Mouse (Mus musculus): ENCODE data around the gene Tox2.

DNA sequence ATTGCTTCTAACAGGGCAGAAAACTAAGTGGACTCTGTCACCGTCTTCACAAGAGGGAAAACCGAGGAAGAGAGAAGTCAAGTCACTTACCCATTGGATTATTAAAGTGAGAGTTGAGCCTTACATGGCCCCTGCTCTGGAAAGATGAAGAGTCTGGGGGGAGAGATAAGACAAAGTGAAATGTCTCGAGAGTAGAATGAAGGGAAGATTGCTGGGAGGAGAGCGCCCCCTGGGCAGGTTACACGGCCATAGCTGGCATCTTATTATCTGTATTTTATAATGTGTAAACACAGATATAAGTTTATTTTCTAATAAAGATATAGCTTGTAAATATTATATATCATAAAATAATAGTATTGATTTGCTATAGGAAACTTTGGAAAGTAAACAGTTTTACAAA, 147.5 kb downstream of the Tox2 start:
- TF ChIP-seq POLR2A (IDR thresholded peaks at IDR 0.05; ENCODE audit: control insufficient read depth, extremely low read depth, insufficient read depth, low read length, poor library complexity) = no peak
- no peak for TF ChIP-seq CTCF (IDR thresholded peaks at IDR 0.05; ENCODE audit: borderline replicate concordance, control insufficient read depth, extremely low read depth, insufficient read depth, low read length, poor library complexity)

Measured in thymus, adult 2 months (tissue).